Mouse (Mus musculus): ENCODE data around the gene Rbfox3. TPM values are rescaled to one million over a fixed set of nuclear protein-coding genes. Genes with fewer than 3 reads are reported as not detected.

Rbfox3 gene
- polyA plus RNA-seq, 1 experiment from 2014 or later = 0.76 TPM

- no peak for TF ChIP-seq EP300 (optimal IDR thresholded peaks at IDR 0.05)
- no peak for TF ChIP-seq CTCF (IDR thresholded peaks at IDR 0.05; ENCODE audit: low read depth)
- Histone ChIP-seq H3K27me3 (ENCODE audit: control insufficient read depth, insufficient read depth, low read length) (no peaks in the 10 kb centered on the region), H3K4me1 (replicated peaks; ENCODE audit: control insufficient read depth, insufficient read depth) (no peaks in the 10 kb centered on the region), H3K4me2 (replicated peaks; ENCODE audit: low read depth) (no peak overlapping the region), H3K4me3 (ENCODE audit: low read depth, low read length) (no peak overlapping the region), H3K9ac (ENCODE audit: low read length) (no peak overlapping the region), H3K27ac (replicated peaks) (no peak overlapping the region), H3K36me3 (ENCODE audit: control insufficient read depth, insufficient read depth, low read length) (no peaks in the 10 kb centered on the region), H3K9me3 (ENCODE audit: control insufficient read depth, low read length) (no peaks in the 10 kb centered on the region)
- WGBS = 45% methylated on average over 3 of the region's 3 CpGs
- no peak for DNase-seq (ENCODE audit: low spot score)
- no peak for ATAC-seq (ENCODE audit: low FRiP score, low TSS enrichment)
These were observed 143.0 kb downstream of the Rbfox3 start for GRCm38 (mm10) chr11:118768441-118768840.

GRCm38 (mm10) chr11:118767411-118767810 is 144.0 kb downstream of the Rbfox3 start:
- no peak overlapping the region for H3K4me2 ChIP-seq (replicated peaks; ENCODE audit: low read depth)
- no peak overlapping the region for H3K27ac ChIP-seq (replicated peaks)
- H3K27me3 ChIP-seq (ENCODE audit: control insufficient read depth, insufficient read depth, low read length) = no peaks in the 10 kb centered on the region
- DNase-seq (ENCODE audit: low spot score) = no peak
- H3K4me3 ChIP-seq (ENCODE audit: low read depth, low read length) = no peak overlapping the region
- no peak for ATAC-seq (ENCODE audit: low FRiP score, low TSS enrichment)
- TF ChIP-seq EP300 (optimal IDR thresholded peaks at IDR 0.05) (no peak), CTCF (IDR thresholded peaks at IDR 0.05; ENCODE audit: low read depth) (no peak)
- no peaks in the 10 kb centered on the region for H3K36me3 ChIP-seq (ENCODE audit: control insufficient read depth, insufficient read depth, low read length)
- no peak overlapping the region for H3K9ac ChIP-seq (ENCODE audit: low read length)
- 58% methylated on average over 4 of the region's 4 CpGs for WGBS
- H3K9me3 ChIP-seq (ENCODE audit: control insufficient read depth, low read length) = no peaks in the 10 kb centered on the region
- H3K4me1 ChIP-seq (replicated peaks; ENCODE audit: control insufficient read depth, insufficient read depth) = no peaks in the 10 kb centered on the region

GRCm38 (mm10) chr11:118760296-118760988 is 151.0 kb downstream of the Rbfox3 start:
- ATAC-seq (ENCODE audit: low FRiP score, low TSS enrichment) (no peak), DNase-seq (ENCODE audit: low spot score) (no peak)
- H3K36me3 ChIP-seq (ENCODE audit: control insufficient read depth, insufficient read depth, low read length) = no peaks in the 10 kb centered on the region
- no peaks in the 10 kb centered on the region for H3K9me3 ChIP-seq (ENCODE audit: control insufficient read depth, low read length)
- TF ChIP-seq CTCF (IDR thresholded peaks at IDR 0.05; ENCODE audit: low read depth) (no peak), EP300 (optimal IDR thresholded peaks at IDR 0.05) (no peak)
- H3K4me1 ChIP-seq (replicated peaks; ENCODE audit: control insufficient read depth, insufficient read depth) = no peaks in the 10 kb centered on the region
- no peak overlapping the region for H3K9ac ChIP-seq (ENCODE audit: low read length)
- H3K27me3 ChIP-seq (ENCODE audit: control insufficient read depth, insufficient read depth, low read length) = no peaks in the 10 kb centered on the region
- H3K4me2 ChIP-seq (replicated peaks; ENCODE audit: low read depth) = no peak overlapping the region
- no peak overlapping the region for H3K27ac ChIP-seq (replicated peaks)
- WGBS = 74% methylated on average over 12 of the region's 12 CpGs
- H3K4me3 ChIP-seq (ENCODE audit: low read depth, low read length) = no peak overlapping the region

GRCm38 (mm10) chr11:118759228-118759627 is 152.2 kb downstream of the Rbfox3 start:
- H3K27ac ChIP-seq (replicated peaks) = no peak overlapping the region
- no peaks in the 10 kb centered on the region for H3K36me3 ChIP-seq (ENCODE audit: control insufficient read depth, insufficient read depth, low read length)
- 84% methylated on average over 8 of the region's 8 CpGs for WGBS
- DNase-seq (ENCODE audit: low spot score) (no peak), ATAC-seq (ENCODE audit: low FRiP score, low TSS enrichment) (no peak)
- TF ChIP-seq EP300 (optimal IDR thresholded peaks at IDR 0.05) (no peak), CTCF (IDR thresholded peaks at IDR 0.05; ENCODE audit: low read depth) (no peak)
- no peak overlapping the region for H3K4me3 ChIP-seq (ENCODE audit: low read depth, low read length)
- no peaks in the 10 kb centered on the region for H3K4me1 ChIP-seq (replicated peaks; ENCODE audit: control insufficient read depth, insufficient read depth)
- no peak overlapping the region for H3K4me2 ChIP-seq (replicated peaks; ENCODE audit: low read depth)
- no peak overlapping the region for H3K9ac ChIP-seq (ENCODE audit: low read length)
- no peaks in the 10 kb centered on the region for H3K27me3 ChIP-seq (ENCODE audit: control insufficient read depth, insufficient read depth, low read length)
- no peaks in the 10 kb centered on the region for H3K9me3 ChIP-seq (ENCODE audit: control insufficient read depth, low read length)

GRCm38 (mm10) chr11:118758277-118758990 is 153.0 kb downstream of the Rbfox3 start:
- no peaks in the 10 kb centered on the region for H3K9me3 ChIP-seq (ENCODE audit: control insufficient read depth, low read length)

GRCm38 (mm10) chr11:118757488-118757887 is 153.9 kb downstream of the Rbfox3 start:
- no peak for TF ChIP-seq CTCF (IDR thresholded peaks at IDR 0.05; ENCODE audit: low read depth)
- TF ChIP-seq EP300 (optimal IDR thresholded peaks at IDR 0.05) = no peak
- no peak for ATAC-seq (ENCODE audit: low FRiP score, low TSS enrichment)
- no peak for DNase-seq (ENCODE audit: low spot score)
- 72% methylated on average over 1 of the region's 1 CpGs for WGBS
- Histone ChIP-seq H3K9ac (ENCODE audit: low read length) (no peak overlapping the region), H3K4me3 (ENCODE audit: low read depth, low read length) (no peak overlapping the region), H3K27ac (replicated peaks) (no peak overlapping the region), H3K4me2 (replicated peaks; ENCODE audit: low read depth) (no peak overlapping the region), H3K9me3 (ENCODE audit: control insufficient read depth, low read length) (no peaks in the 10 kb centered on the region), H3K27me3 (ENCODE audit: control insufficient read depth, insufficient read depth, low read length) (no peaks in the 10 kb centered on the region), H3K36me3 (ENCODE audit: control insufficient read depth, insufficient read depth, low read length) (no peaks in the 10 kb centered on the region), H3K4me1 (replicated peaks; ENCODE audit: control insufficient read depth, insufficient read depth) (no peaks in the 10 kb centered on the region)

More at GRCm38 (mm10) chr11:118758277-118758990, 153.0 kb downstream of the Rbfox3 start:
- Histone ChIP-seq H3K4me1 (replicated peaks; ENCODE audit: control insufficient read depth, insufficient read depth) (no peaks in the 10 kb centered on the region), H3K9ac (ENCODE audit: low read length) (no peak overlapping the region), H3K4me3 (ENCODE audit: low read depth, low read length) (no peak overlapping the region), H3K27me3 (ENCODE audit: control insufficient read depth, insufficient read depth, low read length) (no peaks in the 10 kb centered on the region), H3K36me3 (ENCODE audit: control insufficient read depth, insufficient read depth, low read length) (no peaks in the 10 kb centered on the region), H3K4me2 (replicated peaks; ENCODE audit: low read depth) (no peak overlapping the region), H3K27ac (replicated peaks) (no peak overlapping the region)
- ATAC-seq (ENCODE audit: low FRiP score, low TSS enrichment) (no peak), DNase-seq (ENCODE audit: low spot score) (no peak)
- WGBS = 83% methylated on average over 10 of the region's 10 CpGs
- no peak for TF ChIP-seq CTCF (IDR thresholded peaks at IDR 0.05; ENCODE audit: low read depth)
- no peak for TF ChIP-seq EP300 (optimal IDR thresholded peaks at IDR 0.05)

Data from stomach, postnatal 0 days (tissue).